Mouse (Mus musculus) spleen, postnatal 4 days (tissue): Measurements from ENCODE around the gene Pced1a.

Source experiments
- DNase-seq, 2 experiments: peaks; one replicate each; pipeline ENCODE4 v3.0.0; 2022; ENCODE audit warnings: low spot score in 2 of 2

The Pced1a gene

DNA sequence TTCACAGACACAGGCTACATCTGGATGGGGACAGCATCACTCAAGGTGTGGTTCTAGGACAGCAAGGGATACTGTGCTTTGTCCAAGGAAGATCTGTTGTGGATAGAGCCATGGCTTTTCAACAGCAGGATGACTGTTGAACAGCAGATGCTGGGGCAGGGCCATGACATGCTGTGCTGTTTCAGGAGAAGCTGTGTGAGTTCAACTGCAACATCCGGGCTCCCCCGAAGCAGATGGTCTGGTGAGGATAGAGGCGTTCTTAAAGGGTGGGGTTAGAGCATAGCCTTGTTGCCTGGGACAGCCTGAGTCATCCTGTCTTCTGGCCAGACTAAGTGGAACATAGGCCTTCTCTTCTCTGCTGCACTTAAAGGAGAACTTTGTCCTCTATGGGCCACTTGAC, 14.4 kb upstream of the Pced1a start:
- no peak for DNase-seq

GRCm38 (mm10) chr2:130436769-130437168, 12.3 kb upstream of the Pced1a start:
- no peak for DNase-seq

DNA sequence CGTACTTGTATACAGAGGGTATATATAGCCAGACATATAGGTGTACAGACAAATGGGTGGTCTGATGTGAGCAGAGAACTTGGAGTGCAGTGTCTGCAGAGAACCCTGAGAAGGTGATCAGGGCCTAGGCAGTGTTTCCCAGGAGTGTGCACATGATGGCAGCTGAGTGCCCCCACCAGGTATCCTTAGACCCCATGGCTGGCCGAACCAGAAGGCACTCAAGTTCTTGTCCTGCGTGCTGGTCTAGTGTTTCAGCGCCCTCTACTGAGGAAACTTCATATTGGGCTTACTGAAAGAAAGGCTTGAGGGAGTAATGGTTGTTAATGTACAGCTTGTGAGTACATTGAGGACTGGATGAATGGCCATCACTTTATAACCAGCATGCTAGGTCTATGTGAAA, 8.7 kb upstream of the Pced1a start:
- peak in 1 of 2 experiments; percentile 51 for DNase-seq

DNA sequence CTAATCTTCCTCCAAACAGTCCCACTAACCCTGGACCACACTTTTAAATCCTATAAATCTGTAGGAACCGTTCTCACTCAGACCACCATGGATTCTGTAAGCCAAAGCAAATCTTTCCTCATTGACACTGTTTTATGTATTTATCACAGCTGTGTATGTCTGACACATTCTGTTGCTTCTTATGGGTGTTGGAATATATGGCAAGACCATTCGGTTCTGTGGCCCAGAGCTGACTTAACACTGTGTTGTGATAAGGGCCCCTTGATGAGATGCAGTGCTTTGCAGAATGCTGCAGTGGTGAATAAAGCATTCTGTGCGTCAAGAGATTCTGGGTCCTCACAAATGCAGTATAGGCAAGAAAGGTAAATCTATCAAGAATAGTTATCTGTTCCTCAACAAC, 7.7 kb upstream of the Pced1a start:
- no peak for DNase-seq

DNA sequence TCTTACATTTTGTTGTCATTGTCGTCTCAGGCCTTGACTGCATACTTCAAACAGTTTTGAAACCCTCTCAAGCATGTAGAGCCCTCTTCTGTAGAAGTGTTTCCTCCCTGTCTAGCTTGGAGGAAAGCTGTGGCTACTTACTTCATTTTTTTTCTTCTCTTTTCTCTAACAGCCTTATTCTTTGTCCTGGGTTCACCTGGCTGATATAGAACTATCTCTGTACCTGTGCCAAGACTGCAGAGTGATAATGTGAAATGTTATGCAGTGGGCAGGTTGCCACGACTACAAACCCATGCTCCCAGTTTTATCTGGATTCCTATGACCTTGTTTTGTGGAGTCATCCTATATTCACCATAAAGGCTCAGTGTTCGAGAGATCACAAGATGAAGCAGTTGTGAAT, 6.0 kb upstream of the Pced1a start:
- no peak for DNase-seq

DNA sequence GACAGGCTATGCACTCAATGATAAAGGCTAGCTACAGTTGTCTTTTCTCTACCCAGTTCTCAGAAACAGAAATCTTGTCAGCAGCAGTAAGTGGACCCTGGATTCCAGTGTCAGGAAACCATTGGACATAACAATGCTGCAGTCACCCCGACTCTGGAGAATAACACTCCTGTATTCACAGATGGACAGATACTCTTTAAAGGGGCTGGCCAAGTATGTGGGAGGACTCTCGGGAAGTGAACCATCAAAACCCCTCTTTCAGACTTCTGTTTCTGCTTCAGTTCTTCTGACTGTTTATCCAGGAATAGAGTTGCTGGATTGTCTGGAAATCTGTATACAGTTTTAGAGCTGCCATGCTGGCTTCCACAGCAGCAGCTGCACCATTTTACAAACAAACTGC, 5.3 kb upstream of the Pced1a start:
- no peak for DNase-seq

- no peak for DNase-seq
Measured at GRCm38 (mm10) chr2:130425112-130425511, 611 bp upstream of the Pced1a start.

DNA sequence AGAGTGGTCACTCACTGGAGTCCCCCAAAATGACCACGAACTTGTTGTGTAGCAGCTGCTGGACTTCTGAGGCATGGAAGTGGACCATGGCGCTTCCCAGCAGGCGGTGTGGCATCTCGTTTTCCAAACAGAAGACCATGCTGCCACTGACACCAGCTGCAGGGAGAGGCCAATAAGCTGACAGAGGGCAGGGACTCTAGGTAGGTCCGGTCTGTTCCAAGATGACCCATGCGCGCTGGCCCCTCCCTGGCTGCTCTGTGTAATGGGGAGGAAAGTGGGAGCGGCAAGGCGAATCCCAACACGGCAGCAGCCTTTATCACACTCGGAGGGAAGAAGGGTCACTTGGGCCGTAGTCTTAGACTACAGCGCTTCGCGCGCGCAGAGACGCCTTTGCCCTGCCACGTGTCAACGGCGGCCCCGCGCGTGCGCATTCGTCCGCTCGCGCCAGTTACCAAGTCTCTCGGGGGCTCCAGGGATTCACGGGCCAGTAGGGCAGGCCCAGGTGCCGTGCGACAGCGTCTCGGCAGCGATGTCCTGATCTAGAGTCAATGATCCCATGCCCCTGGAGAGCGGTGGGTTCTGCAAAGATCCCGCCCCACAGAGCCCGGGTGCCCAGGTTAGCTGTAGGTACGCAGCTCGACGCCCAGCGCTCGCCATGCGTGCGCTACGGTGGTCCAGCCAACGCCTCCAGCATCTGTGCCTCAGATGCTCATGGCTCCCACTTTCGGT, 940 bp downstream of the Pced1a start:
- peak; percentile 76 to 89 for DNase-seq

DNA sequence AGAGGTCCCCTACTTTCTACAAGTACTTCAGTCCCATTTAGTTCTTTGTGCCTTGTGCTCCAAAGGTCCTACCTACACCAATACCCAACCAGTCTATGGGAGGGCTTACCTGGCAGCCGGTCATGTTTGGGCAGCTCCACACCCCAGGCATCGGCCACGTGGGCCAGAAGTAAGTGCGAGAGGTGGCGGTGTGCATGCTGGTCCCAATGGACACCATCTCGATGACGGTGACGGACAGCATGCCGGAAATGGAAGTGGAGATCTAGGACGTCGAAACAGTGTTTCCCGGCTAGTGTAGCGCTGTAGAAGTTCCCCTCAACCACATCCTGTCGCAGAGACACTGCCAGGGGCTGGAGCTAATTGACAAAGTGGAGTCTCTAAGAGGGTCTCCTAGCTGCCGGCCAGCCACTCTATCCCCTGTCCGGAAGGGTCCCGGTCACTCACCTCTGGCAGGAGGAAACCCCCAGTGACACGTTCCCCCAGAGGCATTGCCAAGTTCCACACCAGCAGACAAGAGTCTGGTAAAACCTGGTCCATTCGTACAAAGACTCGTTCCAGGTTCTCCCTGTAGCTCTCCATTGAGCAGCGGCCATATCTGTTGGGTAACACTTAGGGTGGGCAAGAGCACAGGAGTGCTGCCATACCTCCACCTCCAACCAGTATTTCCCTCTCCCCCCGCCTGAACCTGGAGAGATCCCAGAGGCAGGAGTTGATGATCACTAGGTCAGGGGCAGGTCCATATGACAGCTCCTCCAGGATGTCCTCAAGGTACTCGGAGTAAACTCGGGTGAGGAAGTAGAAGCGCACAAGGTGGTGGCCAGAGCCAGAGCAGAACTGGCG, 2.5 kb downstream of the Pced1a start:
- no peak for DNase-seq

DNA sequence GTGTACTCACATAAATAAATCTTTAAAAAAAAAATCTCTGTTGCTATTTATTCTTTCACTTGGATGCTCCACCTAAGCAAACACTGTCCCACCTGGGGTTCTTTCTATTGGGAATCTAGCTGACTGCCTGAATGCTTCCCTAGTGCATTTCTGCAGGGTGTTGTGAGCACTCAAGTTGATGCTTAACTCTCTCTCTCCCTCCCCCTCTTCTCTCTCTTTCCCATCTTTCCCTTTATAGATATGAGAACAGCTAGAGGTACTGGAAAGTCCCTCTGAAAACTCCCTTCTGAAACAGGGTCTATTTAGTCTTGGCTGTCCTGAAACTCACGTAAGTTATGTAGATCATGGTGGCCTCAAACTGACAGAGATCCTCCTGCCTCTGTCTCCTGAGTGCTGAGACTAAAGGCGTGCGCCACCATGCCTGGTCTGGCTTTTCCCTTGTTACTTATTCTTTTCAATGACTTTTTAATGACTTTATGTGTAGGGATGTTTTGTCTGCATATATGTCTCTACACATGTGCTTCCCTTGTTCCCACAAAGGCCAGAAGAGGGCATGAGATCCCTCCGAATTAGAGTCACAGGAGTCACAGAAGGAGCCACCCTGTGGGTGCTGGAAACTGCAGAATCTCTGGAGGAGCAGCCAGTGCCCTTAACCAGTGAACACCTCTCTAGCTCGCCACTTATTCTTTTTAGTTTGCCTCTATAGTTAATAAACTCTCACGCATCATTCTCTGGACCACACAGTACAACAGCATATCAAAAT, 10.2 kb downstream of the Pced1a start:
- no peak for DNase-seq

GRCm38 (mm10) chr2:130412775-130413174, 11.7 kb downstream of the Pced1a start:
- no peak for DNase-seq

DNA sequence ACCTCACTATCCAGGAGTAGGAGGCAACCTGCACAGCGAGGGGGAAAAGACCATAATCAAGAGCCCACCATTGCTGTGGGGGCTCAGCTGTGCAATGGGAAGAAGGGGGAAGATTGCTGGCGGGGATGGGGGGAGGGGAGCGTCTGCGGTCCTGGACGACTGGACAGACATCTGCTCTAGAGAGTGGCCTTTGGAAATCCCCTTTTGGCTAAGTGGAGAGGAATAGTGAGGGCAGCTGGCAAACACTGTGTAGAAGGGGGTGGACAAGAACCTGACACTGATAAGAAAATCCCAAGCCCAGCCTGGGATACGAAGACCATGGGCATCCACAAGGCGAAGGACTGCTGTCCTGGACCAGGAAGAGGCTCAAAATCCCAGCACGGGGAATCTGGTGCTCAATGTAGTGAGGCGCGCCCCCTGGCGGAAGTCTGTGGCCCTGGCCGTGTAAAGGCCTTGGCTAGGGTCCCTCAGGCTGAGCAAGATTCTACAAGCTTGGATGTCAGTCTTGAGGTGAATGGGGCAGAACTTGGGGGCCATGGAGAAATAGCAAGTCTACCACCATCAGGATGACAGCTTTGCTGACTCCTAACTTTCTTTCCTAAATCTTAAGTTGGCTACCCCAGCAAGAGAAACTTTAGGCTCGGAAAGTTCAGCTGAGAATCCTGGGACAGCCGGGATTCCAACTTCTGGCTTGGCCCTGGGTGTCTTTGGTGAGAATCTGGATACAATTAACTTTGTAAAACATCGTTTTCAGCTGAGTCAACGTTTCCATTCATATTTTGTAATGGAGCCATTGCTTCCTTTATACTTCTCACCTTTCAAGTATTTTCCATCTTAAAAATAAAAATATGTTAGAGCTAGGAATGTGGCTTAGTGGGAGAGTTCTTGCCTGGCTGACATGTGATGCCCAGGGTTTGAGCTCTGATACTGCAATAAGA, 12.7 kb downstream of the Pced1a start:
- DNase-seq: peak; percentile 64 to 90

GRCm38 (mm10) chr2:130408194-130408593, 16.3 kb downstream of the Pced1a start:
- no peak for DNase-seq

- no peak for DNase-seq
Measured at GRCm38 (mm10) chr2:130406178-130406577, 18.3 kb downstream of the Pced1a start, which contains the start of gene Tmem239. Gene Tmem239, plus strand, starts transcription at chr2:130406478.

- no peak for DNase-seq
Measured at GRCm38 (mm10) chr2:130404939-130405338, 19.6 kb downstream of the Pced1a start, which contains the start of the genes Gm28372 and 1700020A23Rik. Gene Gm28372, plus strand, starts transcription at chr2:130405239. Gene 1700020A23Rik, plus strand, starts transcription at chr2:130405259.

GRCm38 (mm10) chr2:130401891-130402290, 22.6 kb downstream of the Pced1a start:
- DNase-seq: no peak

GRCm38 (mm10) chr2:130400046-130400445, 24.5 kb downstream of the Pced1a start:
- DNase-seq: no peak

- DNase-seq: no peak
Measured at GRCm38 (mm10) chr2:130398091-130398490, 26.4 kb downstream of the Pced1a start.

DNA sequence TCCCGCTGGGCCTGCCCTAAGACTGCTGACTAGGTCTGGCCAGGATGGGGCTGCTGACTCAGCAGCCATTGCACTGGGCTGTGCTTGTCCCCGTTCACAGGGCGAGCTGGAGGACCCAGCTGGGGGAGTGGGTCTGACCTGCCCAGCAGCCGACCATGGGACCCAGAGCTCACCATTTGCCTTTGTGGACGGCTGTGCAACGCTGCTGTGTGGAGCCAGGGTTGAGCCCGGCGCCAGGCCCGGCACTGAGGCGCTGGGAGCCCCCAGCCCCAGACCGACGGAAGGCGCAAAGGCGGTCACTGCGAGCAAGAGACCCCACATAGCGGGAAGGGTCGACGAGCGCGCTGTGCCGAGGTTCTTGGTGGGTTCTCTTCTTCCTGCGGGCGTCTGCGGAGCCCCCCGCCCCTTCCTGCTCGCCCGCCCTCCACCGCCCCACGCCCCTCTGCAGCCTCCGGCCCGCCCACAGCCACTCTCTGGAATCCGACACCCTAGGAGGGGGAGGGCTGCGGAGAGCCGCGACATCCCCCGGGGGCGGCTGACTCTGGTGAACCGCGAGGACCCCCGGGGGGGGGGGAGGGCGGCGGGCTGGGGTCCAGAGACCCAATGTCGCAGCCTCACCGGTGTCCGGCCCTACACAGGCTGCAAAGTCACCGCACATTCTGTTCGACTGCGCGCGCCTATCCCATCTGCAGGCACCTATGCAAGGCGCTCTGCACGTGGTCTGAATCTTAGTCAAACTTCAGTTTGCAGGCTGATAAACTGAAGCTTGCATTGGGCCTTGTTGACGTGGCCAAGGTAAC, 27.1 kb downstream of the Pced1a start, which contains the start of gene Cpxm1:
Cpxm1 (minus strand) TSS at position 389 of the 800 bp plus-strand sequence.
- DNase-seq: no peak

DNA sequence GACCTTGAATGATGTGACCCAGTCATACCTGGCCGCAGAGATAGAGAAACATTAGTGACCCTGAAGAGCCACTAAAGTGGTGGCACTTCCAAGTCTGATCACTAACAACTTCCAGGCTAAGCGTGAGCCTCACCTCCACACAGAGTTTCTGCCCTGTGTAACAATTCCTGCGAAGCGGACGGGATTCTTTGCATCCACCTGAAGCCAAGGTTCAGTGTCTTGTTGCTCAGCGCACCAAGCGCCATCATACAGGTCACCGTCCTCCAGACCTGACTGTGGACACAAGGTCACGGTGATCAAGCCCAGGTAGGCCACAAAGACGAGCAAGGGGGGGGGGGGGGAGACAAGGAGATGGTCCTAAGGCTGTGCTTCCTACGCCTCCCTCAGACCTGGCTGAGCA, 28.8 kb downstream of the Pced1a start:
- no peak for DNase-seq
